In the genomic region with DNA sequence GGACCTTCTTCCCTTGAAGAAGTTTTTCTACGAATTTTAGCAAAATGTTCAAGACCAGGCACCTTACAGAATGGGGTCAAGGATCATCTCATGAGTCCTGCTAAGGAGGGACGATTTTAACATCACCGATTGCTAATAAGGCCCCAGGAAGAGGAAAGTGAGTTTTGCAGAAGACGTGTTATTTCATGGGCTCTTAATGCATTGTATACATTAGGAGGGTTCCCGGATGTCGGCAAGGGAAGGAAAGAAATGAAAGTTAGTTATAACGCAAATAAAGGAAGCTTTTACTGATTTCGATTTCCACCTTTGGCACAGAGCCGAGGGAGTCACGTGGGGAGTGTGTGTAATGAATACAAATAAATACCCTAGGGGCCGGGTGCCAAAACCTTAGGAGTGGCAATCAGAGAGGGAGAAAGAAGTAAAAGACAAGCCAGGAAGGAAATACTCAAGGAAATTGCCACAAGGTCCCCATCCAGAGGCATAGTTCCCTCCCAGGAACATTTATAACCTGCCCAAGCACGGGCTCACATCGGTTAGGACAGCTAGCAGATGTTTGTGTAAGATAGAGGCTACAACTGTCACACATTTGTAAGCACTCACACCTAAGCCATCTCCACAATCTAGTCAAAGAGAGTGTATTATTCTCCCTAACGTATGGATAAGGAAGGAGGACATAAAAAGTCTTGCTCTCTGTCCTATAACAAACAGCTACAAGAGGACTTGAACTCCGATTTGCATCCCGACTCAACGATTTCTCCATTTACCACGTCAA, we compare ENCODE assay signal across 9 mouse cellular contexts. TPM values are rescaled to one million over a fixed set of nuclear protein-coding genes. Genes with fewer than 3 reads are reported as not detected.
DNase-seq lines count a peak whose midpoint lies in the region; ATAC-seq and TF ChIP-seq lines count a peak whose summit lies in the region.
"Had no signal": no experiment of that assay in that cellular context is flagged by ENCODE, and none has a peak within 500 bp of the region (broad histone marks: within the 10 kb centered on the region; RNA-seq: fewer than 3 reads in every experiment).

No protein-coding gene starts in this region.

- H3K4me1 ChIP-seq in kidney, embryonic 14.5 days (ENCODE audit: control insufficient read depth, insufficient read depth, low read length): no peaks in the 10 kb centered on the region
- H3K4me1 ChIP-seq in brown adipose tissue, adult 24 weeks (ENCODE audit: control insufficient read depth, insufficient read depth, insufficient read length, low read length): peaks cover 8% of the 10 kb centered on the region
- no peaks in the 10 kb centered on the region for H3K4me1 ChIP-seq in intestine, postnatal 0 days (replicated peaks; ENCODE audit: control insufficient read depth, insufficient read depth, low read length)
- H3K4me1 ChIP-seq in lung, embryonic 14.5 days (ENCODE audit: insufficient read depth): peaks cover 8% of the 10 kb centered on the region; the same call in 1 of the 2 replicates

- peak; percentile 19 for DNase-seq in kidney, adult 11 months
- DNase-seq in lung, embryonic 14.5 days: peak; percentile 92
- no peak for DNase-seq in neural tube, embryonic 10.5 days (ENCODE audit: extremely low spot score, low spot score)
- no peak for DNase-seq in thymus, postnatal 36 days
- no peak for DNase-seq in gastrocnemius, postnatal 25 days

- 64% methylated on average over 18 of the region's 18 CpGs for WGBS in kidney, embryonic 14.5 days
- 49% methylated on average over 18 of the region's 18 CpGs for WGBS in intestine, postnatal 0 days
- 34% methylated on average over 18 of the region's 18 CpGs for WGBS in lung, embryonic 14.5 days

- no peak for ATAC-seq in kidney, embryonic 14.5 days (ENCODE audit: low FRiP score, low TSS enrichment)
- ATAC-seq in intestine, postnatal 0 days: 0 out of 2 replicates have a peak, but pooled peaks have one; percentile 28
- peak; percentile 52; the same call in 1 of the 2 replicates for ATAC-seq in lung, embryonic 14.5 days (ENCODE audit: insufficient read depth)

- TF ChIP-seq CTCF in intestine, postnatal 0 days (IDR thresholded peaks at IDR 0.05; ENCODE audit: low read depth): no peak
- TF ChIP-seq CTCF in lung, embryonic 14.5 days (IDR thresholded peaks at IDR 0.05; ENCODE audit: low read depth): no peak

- no peak overlapping the region for H3K9ac ChIP-seq in kidney, embryonic 14.5 days (ENCODE audit: low read depth, low read length)
- no peak overlapping the region for H3K9ac ChIP-seq in intestine, postnatal 0 days (ENCODE audit: low read depth, low read length)
- H3K9ac ChIP-seq in lung, embryonic 14.5 days: no peak overlapping the region

- no peaks in the 10 kb centered on the region for H3K27me3 ChIP-seq in kidney, embryonic 14.5 days (ENCODE audit: control insufficient read depth, insufficient read depth, low read length)
- H3K27me3 ChIP-seq in intestine, postnatal 0 days (replicated peaks; ENCODE audit: control insufficient read depth, insufficient read depth, low read length): no peaks in the 10 kb centered on the region
- no peaks in the 10 kb centered on the region for H3K27me3 ChIP-seq in lung, embryonic 14.5 days (ENCODE audit: insufficient read depth, low read length)

- no peaks in the 10 kb centered on the region for H3K9me3 ChIP-seq in kidney, embryonic 14.5 days (ENCODE audit: control insufficient read depth, low read length)
- H3K9me3 ChIP-seq in intestine, postnatal 0 days (ENCODE audit: control insufficient read depth): no peaks in the 10 kb centered on the region
- H3K9me3 ChIP-seq in lung, embryonic 14.5 days (ENCODE audit: low read depth, low read length): no peaks in the 10 kb centered on the region

- no peak overlapping the region for H3K4me3 ChIP-seq in kidney, embryonic 14.5 days (ENCODE audit: low read length)
- H3K4me3 ChIP-seq in brown adipose tissue, adult 24 weeks (ENCODE audit: insufficient read depth, low read depth, low read length): no peak overlapping the region
- H3K4me3 ChIP-seq in intestine, postnatal 0 days (ENCODE audit: low read depth, low read length): no peak overlapping the region
- H3K4me3 ChIP-seq in lung, embryonic 14.5 days (ENCODE audit: low read depth, low read length): no peak overlapping the region
- H3K4me3 ChIP-seq: erythroblast, embryonic 14.5 days had no signal

- no peak overlapping the region for H3K4me2 ChIP-seq in kidney, embryonic 14.5 days (replicated peaks; ENCODE audit: low read depth, low read length)
- peak overlapping the region; percentile 46 for H3K4me2 ChIP-seq in intestine, postnatal 0 days (replicated peaks; ENCODE audit: low read depth)
- peak overlapping the region; percentile 40 for H3K4me2 ChIP-seq in lung, embryonic 14.5 days

- H3K27ac ChIP-seq in kidney, embryonic 14.5 days (ENCODE audit: low read depth, low read length): no peak overlapping the region
- peak overlapping the region; percentile 77 for H3K27ac ChIP-seq in brown adipose tissue, adult 24 weeks (replicated peaks; ENCODE audit: low read depth, low read length)
- H3K27ac ChIP-seq in intestine, postnatal 0 days (ENCODE audit: low read depth, low read length): no peak overlapping the region
- no peak overlapping the region for H3K27ac ChIP-seq in lung, embryonic 14.5 days (ENCODE audit: low read depth)

- no peaks in the 10 kb centered on the region for H3K36me3 ChIP-seq in kidney, embryonic 14.5 days (ENCODE audit: control insufficient read depth, insufficient read depth, low read length)
- no peaks in the 10 kb centered on the region for H3K36me3 ChIP-seq in intestine, postnatal 0 days (ENCODE audit: control insufficient read depth, insufficient read depth)
- no peaks in the 10 kb centered on the region for H3K36me3 ChIP-seq in lung, embryonic 14.5 days (ENCODE audit: insufficient read depth)

RNA-seq across cellular contexts. Expression of a gene that starts 35.7 kb away (rescaled TPM):
- 20.1 and 28.3 TPM in 2 replicates for polyA plus RNA-seq in kidney, embryonic 14.5 days (2014; fragmentation: Nextera tagmentation; extraction: Ambion mirVana)
- 60.6 and 66.9 TPM in 2 replicates for polyA plus RNA-seq in brown adipose tissue, adult 24 weeks (2012; ENCODE audit: insufficient read depth, insufficient read length, missing spikeins)
- polyA plus RNA-seq in intestine, postnatal 0 days (2015; fragmentation: Nextera tagmentation; extraction: Ambion mirVana): 2.2 and 3.1 TPM in 2 replicates
- 18.5 and 20.0 TPM in 2 replicates for polyA plus RNA-seq in lung, embryonic 14.5 days (2014; fragmentation: Nextera tagmentation; extraction: Ambion mirVana)
- total RNA-seq in gastrocnemius, postnatal 25 days (2021): 10 to 100 TPM; 58.5 to 67.2 TPM
- polyA plus RNA-seq: erythroblast, embryonic 14.5 days had no signal

Comparison
In these comparisons a context has a peak if more than half of its experiments do, and no peak if none do; other contexts are left out.
1. DNase-seq: peak in kidney, adult 11 months (single experiment) and lung, embryonic 14.5 days (single experiment); none in neural tube, embryonic 10.5 days (single experiment), thymus, postnatal 36 days (0 of 2) and gastrocnemius, postnatal 25 days (single experiment).